Mouse (Mus musculus) R1 (cell line): ENCODE results near the gene Astn2.

ENCODE experiments used
- DNase-seq: peaks from one replicate; pipeline ENCODE4 v3.0.0-alpha.2; 2018; ENCODE audit warnings: low read depth, low spot score

Gene Astn2

DNA sequence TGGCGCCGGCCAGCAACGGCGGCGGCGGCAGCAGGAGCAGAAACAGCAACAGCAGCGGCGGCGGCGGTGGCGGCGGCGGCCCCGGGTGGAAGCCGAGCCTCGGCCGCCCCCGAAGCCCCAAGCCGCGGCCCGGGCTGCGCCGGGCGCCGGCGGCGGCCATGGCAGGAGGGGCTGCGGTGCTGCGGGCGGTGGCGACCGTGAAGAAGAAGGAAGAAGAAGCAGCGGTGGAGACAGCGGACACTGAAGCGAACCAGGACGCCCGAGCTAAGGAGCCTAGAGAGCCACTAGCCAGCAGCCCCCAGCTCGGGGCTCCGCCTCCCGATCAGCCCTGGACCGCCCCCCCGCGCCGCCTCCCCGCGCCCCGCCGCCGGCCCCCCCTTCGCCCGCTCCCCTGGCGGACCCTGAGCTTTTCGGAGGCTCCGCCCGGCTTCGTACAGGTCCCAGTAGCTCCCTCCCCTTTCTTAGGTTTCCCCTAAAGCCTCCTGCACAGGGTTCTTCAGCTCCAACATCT lies at the start of gene Astn2:
Astn2 (minus strand) TSS at position 411 of the 511 bp plus-strand sequence.
- DNase-seq = peak; percentile 17

GRCm38 (mm10) chr4:66450115-66450514 lies 45.7 kb upstream of the Astn2 start:
- DNase-seq = no peak

GRCm38 (mm10) chr4:66431256-66431655 lies 26.8 kb upstream of the Astn2 start:
- no peak for DNase-seq

GRCm38 (mm10) chr4:66425804-66426203 lies 21.4 kb upstream of the Astn2 start:
- DNase-seq = peak; percentile 3

GRCm38 (mm10) chr4:66414778-66415177 lies 10.4 kb upstream of the Astn2 start:
- DNase-seq = no peak

DNA sequence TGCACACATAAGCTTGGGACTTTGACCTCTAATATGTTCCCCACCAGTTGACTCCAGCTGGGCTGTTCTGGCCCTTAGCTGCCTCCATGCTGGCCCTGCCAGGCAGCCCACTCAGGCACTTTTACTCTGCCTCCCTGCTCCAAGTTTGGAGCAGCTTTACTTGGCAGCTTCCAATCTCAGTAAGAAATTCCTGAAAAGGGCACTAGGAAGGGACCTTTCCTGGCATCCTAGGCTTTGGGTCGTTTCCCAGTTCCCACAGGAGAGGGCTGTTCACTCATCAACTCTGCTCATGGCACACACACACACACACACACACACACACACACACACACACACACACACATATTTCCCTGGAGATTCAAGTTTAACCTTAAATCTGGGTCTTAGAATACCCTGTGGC lies 675 bp upstream of the Astn2 start:
- DNase-seq = no peak

DNA sequence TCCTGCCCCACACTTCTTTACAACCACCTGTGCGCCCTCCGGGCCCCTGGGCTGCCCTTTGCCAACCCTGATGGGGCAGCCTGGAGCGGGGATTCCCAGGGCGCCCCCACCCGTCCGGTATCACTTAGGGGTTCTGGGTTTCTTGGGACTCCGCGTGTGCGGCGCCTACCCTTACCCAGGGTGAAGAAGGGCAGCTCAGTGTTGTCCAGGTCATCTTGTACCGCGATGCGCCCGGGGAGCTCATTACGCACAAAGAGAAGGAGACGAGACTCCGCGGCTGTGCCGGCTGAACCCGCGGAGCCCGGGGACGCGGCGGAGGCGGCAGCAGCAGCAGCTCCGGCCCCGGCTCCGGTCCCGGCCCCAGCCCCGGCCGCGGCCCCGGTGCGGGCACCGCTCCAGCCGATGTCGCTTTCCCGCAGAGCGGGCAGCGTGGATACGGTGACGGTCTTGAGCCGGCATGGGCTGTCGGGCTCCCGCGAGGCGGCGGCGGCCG lies 657 bp downstream of the Astn2 start:
- DNase-seq = peak; percentile 38

DNA sequence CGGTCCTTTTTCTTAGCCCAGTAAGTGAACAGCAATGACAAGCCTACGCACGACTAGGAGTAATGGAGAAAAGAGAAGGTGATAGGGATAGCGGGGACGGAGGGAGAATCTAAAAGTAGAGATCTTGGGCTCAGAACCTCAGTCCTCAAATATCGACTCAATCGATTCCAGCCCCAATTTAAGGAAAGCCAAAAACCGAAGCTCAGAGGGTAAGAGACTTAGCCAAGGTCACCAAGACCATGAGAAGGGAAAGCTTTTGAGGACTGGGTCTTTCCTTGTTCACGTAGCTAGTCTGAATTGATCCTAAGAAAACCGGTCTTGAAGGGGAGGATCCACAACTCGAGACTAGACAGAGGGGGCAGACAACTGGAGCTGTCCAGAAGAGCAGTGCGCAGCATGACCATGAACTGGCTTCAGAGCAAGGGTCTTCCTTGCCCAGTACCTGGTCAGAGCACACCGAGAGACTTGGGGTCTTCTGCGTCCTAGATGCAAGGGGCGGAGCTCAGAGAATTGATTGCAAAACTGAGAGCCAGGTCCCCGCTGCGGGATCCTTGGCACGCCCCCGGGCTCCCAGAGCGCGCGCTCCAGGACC lies 1.2 kb downstream of the Astn2 start:
- peak; percentile 51 for DNase-seq

GRCm38 (mm10) chr4:66402611-66403010 lies 1.8 kb downstream of the Astn2 start:
- peak; percentile 26 for DNase-seq

GRCm38 (mm10) chr4:66401186-66401681 lies 3.2 kb downstream of the Astn2 start:
- no peak for DNase-seq

GRCm38 (mm10) chr4:66399066-66399465 lies 5.3 kb downstream of the Astn2 start:
- DNase-seq = peak; percentile 22

- DNase-seq = no peak
Observed at GRCm38 (mm10) chr4:66397216-66397615, 7.2 kb downstream of the Astn2 start.

DNA sequence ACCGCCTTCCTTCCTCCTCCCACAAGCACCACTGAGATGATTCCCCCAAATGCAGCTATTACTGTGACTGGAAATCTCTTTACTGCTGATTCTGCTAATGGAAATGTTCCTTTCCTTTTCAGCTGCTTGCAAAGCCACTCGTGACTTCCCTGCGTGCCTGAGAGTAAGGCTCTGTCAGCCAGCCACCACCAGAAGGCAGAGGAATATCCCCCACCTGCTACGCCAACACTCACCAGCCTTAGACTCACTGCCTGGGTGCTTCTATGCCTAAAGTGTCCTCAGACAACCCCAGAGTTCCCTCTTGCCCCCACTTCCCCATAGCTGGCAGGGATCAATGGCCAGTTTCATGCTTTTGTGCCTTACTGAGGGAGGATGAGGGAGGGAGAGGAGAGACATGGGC lies 11.1 kb downstream of the Astn2 start:
- no peak for DNase-seq

GRCm38 (mm10) chr4:66390480-66390879 lies 13.9 kb downstream of the Astn2 start:
- DNase-seq = no peak

- DNase-seq = no peak
Observed at GRCm38 (mm10) chr4:66378586-66378985, 25.8 kb downstream of the Astn2 start.

- DNase-seq = no peak
Observed at GRCm38 (mm10) chr4:66370557-66371071, 33.8 kb downstream of the Astn2 start.

DNA sequence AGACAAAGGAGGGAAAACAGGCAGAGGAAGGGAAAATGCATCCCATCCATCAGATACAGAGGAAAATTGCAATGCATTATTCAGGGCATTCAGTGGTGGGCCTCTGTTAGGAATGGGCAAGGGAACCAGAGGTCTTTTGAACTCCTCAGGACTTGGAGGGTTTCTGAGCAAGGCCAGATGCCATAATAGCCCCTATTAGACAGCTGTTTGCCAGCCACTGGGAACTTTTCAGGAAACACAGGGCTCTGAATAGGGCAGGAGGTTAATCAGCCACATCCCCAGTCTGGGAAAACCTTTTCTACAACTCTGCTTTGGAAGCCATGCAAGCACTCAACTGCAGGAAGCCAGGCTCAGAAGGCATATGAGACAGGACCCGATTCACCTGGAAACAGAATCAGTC lies 38.9 kb downstream of the Astn2 start:
- no peak for DNase-seq

DNA sequence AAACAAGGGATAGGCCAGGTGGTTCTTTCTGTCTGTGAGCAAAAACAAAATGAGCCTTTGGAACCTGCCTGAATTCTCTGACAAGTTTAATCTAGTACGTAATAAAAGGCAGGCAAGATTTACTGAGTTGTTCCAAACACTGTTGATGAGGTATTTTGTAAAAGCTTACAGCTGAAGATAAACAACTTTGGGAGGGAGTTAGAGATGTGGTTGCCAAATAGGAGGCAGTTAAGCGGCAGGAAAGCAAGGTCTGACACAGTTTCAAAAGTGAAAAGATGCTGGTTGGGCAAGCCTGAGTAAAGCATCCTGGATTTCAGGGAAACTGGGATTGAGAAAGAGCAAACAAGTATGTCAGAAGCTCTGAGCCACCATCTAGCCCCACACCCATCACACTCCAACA lies 59.8 kb downstream of the Astn2 start:
- DNase-seq = no peak

GRCm38 (mm10) chr4:66337443-66337842 lies 67.0 kb downstream of the Astn2 start:
- no peak for DNase-seq

DNA sequence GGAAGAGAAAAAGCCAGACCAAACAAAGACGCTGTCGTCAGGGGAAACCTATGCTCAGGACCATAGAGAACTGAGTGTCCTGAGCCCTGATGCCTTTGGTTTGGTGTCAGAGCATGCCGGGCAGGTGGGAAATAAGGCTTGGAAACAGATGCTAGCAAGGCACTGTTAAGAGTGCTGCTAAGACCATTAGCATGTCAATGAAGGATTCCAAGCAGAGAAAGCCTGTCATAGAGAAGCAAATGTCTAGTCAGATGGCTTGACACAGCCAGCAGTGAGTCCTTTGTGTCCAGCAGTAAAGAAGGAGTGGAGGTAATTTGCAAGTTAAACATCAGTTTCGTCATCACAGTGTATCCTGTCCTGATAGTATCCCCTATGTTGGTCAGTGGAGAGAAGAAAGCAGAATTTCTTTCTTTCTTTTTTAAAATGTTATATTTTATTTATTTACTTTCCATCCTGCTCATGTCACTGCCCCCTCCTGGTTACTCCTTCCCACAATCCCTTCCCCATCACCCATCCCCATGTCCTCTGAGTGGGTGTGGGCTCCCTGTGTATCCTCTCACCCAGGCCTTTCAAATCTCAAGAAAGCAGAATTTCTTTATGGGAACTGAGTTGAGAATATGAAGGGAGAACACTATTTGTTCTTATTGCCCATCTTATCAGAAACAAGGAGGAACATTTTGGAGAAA lies 73.7 kb downstream of the Astn2 start:
- DNase-seq = peak; percentile 92

GRCm38 (mm10) chr4:66321051-66321450 lies 83.4 kb downstream of the Astn2 start:
- no peak for DNase-seq

GRCm38 (mm10) chr4:66314806-66315484 lies 89.5 kb downstream of the Astn2 start:
- no peak for DNase-seq
